Mouse (Mus musculus): ENCODE measurements around the gene Sh3gl1. TPM values are rescaled to one million over a fixed set of nuclear protein-coding genes. Genes with fewer than 3 reads are reported as not detected.
"Not testable (repeated sequence)": the region's sequence is repeated elsewhere in the genome, so short reads cannot be mapped to it uniquely, and the experiment has no call there.

The Sh3gl1 gene
- 100 to 1,000 TPM in 1 of 2 experiments, 10 to 100 TPM in 1; 84.9 to 114 TPM for polyA plus RNA-seq (2017; shearing (Covaris generic))

DNA sequence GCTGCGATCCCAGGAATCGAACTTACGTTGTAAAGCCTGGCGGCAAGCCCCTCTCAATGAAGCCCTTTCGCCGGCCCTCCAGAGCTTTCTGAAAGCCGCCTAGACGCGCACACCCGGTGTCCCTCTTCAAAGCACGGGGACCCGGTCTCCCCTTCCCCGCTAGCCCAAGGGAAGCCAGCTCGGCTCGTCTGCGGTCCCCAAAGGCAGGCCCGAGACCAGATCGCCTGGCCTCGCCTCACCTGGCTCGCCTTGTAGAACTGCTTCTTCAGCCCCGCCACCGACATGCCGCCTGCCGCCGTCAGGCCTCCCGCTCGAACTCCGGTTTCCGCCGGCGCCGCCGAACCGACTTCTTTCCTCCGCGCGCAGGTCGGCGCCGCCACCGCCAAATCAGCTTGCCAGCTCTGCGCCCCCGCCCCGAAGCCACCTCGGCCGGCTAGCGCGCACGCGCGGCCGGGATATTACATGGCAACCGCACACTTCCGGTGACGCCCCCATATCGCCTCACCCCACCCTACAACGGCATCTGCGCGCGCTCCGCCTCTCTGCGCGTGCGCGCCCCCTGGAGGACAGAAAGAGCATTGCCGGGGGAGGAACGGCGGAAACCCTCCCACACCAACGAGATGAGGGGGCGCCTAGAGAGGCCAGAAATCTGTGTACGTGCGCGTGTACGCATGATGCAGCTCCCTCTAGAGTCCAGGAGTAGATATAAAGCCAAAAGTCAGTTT, at the start of gene Sh3gl1:
Sh3gl1 (minus strand) TSS at position 460 of the 725 bp plus-strand sequence.
- peak; percentile 68 for ATAC-seq

GRCm38 (mm10) chr17:56080781-56081585, 44.5 kb upstream of the Sh3gl1 start:
- ATAC-seq = no peak

DNA sequence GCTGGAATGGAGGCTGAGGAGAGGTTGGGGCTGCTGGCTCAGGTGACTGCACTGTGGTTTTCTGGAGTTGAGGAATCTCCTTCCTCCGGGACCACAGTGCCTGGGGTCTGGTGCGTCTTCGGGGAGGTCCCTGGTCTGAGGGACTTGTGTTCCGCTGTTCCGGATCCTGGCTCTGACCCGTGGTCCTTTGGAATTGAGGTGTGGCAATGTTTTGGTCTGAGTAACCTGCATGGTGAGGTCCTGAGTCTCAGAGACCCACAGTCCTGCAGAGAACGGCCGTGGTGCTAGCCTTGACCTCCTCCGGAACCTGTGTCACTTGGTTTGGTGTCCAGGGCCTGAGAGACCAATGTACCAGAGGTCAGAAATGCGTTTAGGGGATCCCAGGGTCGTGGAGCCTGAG, 43.5 kb upstream of the Sh3gl1 start:
- ATAC-seq = no peak

DNA sequence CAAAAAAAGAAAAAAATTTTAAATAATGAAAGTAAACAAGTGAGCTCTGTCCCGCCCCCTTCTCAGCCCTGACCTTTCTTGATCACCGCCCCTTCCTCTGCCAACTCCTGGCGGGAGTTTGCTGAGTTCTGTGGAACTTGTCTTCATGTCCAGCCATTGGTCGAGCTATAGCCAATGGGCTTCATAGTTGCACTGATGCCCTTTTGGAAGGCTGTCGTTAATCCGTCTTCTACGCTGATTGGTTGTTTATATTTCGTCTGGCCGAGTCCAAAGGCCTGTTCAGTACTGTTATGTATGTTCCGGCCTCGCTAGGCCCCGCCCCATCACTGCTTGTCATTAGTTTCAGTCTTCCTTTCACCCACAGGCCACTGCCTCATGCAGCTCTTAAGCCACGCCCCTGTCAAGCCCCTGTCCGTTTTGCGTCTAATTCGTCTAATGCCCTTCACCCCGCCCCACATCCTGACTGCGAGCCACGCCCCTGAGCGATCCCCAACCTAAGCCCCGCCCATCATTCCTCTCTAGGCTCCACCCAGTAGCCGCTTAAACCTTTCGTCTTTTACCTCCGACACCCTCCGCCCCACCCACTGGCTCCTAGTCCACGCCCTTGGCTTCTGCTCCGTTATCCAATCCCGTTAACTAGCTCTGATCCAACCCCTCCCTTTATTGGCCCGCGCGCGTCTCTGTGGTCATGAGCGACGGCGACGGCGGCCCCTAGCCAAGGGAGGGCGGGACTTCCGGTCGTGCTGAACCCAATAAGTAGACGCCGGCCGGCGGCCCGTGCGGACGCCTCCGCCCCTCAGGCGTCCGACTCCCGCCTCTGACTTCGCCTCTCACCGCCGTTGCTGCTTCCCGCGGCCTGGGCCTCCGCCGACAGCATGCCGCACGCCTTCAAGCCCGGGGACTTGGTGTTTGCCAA, 42.7 kb upstream of the Sh3gl1 start, which contains the start of gene Hdgfl2:
Hdgfl2 (plus strand) TSS at position 755 of the 916 bp plus-strand sequence.
- ATAC-seq = peak; percentile 76

DNA sequence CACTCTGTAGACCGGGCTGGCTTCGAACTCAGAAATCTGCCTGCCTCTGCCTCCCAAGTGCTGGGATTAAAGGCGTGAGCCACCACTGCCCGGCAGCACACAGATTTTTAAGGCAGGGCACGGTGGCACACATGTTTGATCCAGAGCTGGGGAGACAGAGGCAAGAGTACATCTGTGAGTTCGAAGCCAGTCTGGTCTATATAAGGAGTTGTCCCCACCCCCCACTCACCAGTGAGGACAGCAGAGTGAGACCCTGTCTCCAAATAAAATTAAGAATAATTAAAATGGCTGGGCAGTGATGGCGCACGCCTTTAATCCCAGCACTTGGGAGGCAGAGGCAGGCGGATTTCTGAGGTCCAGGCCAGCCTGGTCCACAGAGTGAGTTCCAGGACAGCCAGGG, 41.9 kb upstream of the Sh3gl1 start:
- ATAC-seq = not testable (repeated sequence)

DNA sequence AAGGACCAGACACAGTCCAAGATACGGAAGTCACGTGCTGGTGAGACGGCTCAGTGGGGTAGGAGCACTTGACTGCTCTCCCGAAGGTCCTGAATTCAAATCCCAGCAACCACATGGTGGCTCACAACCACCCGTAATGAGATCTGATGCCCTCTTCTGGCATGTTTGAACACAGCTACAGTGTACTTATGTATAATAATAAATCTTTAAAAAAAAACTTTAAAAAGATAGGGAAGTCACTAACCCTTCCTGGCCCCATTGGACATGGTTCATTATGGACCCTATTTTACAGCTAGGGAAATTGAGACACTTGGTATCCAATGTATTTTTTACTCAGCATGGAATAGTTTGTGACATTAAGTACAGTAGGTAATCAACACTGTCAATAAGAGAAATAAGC, 41.1 kb upstream of the Sh3gl1 start:
- ATAC-seq = no peak

- peak; percentile 49 for ATAC-seq
Measured at GRCm38 (mm10) chr17:56074827-56075208, 38.4 kb upstream of the Sh3gl1 start, which contains the start of gene Ubxn6. Gene Ubxn6 (minus strand): TSS chr17:56075028.

DNA sequence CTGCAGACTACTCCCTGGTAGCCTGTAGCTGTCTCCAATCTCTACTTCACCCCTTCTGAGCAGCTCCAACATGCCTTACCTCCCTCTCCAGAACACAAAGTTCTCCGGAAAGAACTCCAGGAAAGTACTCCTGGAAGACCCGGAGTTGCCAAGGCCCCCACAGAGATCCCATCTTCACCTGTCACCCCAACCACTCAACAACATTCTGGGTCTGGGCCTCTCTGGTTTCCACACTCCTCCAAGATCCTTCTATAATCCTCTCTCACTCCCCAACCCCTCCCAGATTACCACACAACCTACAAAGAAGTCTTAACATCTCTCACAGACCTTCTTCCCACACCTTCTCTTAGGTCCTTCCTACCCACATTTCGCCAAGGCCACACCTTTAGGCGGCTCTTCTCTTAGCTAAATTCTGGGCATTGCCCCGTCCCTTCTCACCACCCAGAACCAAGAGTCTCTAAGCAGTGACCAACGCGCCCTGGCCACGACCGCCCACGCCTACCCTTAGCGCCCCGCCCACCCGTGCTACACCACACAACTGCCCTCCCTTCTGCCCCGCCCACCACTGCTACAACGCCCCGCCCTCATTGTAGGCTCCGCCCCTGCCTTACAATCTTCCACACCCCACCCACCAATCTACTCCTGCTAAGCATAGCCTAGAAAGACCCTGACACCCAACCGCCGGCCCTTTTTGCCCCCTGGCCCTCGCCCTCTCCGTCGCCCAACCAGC, 37.8 kb upstream of the Sh3gl1 start:
- no peak for ATAC-seq

DNA sequence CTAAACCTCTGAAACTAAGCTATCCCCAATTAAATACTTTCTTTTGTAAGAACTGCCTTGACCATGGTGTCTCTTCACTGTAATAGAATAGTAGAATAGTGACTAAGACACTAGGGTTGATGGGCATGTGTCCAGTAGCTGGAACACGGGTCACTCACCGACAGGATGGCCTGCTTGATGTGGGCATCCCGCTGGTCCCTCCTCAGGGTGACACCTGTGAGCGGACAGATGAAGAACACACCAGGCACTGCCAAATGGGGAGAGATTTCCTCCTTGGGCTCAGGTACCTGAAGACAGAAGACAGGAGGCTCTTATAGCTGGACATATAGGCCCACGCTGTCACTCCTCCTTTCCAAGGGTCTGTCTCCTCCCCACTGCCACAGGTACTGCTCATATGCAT, 35.8 kb upstream of the Sh3gl1 start:
- no peak for ATAC-seq

DNA sequence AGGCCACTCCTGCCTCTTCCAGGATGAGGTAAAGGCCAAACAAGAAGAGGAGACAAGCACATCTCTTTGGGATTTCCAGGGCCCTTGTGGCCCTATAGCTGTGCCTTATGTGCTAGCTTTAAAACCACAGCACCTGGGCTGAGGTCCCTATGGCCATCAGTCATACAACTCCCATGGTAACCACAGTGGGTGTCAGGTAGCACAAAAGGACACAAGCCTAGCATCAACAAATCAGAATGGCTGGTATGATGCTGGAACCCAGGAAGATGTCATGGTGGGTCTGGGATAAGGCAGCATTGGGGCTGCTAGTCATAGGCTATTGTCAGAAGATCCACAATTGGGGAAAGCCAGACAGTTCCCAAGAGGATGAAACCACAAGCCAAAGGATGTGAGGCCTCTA, 34.7 kb upstream of the Sh3gl1 start:
- ATAC-seq = no peak

DNA sequence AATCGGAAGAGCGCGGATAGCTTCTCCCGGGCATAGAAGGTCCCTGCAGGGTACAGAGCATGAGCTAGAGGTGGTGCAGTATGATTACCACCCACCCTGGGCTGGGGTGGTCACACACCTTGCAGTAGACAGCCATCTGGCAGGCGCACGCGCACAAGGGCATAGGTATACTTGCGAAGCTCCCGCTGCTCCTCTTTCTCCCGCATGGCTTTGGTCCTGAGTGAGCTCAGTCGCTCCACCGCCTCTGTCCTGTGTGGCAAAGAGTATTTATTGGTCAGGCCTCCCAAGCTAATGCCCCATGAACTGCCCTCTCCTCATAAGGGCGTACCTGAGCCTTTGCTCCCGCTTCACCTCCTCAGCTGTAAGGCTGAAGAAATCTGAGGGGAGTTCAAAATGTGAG, 32.6 kb upstream of the Sh3gl1 start:
- ATAC-seq = no peak

DNA sequence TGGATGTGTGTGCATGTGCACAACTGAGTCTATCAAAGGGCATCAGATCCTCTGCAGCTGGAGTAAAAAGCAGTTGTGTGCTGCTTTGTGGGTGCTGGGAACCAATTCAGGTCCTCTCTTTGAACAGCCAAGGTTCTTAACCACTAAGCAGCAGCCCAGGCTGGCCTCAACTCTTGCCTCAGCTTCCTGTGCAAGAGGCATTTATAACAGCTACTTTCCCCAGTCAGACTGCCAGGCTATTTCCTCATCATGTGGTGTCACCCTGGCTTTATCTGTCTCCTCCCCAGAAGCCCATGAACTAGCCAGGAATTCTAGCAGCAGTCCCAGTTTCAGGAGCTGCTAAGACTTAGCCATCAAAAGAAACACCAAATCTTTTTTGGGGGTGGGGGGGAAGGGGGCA, 30.0 kb upstream of the Sh3gl1 start:
- ATAC-seq = no peak

DNA sequence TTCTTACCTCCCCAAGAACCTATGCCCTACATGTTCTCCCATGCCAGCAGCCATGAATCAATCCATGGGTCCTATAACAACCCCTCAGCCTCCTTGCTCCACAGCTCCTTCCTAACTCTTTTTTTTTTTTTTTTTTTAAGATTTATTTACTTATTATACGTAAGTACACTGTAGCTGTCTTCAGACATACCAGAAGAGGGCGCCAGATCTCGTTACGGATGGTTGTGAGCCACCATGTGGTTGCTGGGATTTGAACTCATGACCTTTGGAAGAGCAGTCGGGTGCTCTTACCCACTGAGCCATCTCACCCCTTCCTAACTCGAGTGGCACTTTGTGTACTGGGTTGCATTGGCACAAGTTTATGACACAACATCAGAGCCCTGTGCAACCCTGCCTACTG, 29.3 kb upstream of the Sh3gl1 start:
- not testable (repeated sequence) for ATAC-seq

DNA sequence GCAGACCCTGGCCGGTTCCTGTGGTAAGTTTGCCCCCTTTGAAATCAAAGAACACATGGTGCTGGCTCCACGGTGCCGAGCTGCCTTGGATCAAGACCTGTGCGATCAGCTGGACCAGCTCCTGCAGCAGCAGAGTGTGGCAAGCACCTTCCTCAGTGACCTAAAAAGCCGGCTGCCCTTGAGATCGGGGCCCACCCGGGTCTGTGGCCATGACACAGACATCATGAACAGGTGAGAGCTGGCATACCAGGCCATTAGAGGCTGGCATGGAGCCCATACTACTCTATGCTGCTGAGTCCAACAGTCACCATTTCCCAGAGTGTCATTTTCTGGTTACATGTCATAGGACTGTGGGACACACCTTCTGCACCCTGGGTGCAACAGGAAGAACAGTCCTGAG, 25.6 kb upstream of the Sh3gl1 start:
- no peak for ATAC-seq

DNA sequence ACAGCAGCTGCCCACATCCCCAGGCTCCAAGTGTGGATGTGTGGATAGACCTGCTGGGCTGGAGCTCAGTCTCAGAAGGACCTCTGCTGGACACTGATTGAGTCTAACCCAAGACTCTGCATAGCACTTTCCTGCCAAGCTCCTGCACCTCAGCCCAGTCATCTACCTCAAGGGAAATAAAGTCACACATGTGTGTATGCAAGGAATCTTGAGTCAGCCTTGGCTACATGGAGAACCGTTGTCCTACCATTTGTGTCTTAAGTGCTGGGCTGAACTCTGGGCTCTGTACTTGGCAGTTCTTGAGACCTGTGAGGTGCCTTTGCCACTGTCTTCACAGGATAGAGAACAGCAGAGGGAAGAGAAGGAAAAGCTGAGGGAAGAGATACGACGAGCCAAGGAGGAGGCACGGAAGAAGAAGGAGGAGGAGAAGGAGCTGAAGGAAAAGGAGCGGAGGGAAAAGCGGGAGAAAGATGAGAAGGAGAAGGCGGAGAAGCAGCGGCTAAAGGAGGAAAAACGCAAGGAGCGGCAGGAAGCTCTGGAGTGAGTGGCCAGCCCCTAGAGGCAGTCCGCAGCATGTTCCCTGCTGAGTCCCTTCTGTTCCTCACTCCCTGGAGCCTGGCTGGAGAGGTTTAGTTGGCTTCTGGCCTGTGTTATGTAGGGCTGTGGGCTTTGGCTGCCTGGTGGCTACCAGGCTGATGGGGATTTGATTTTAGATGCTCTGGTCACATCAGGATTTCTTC, 21.1 kb upstream of the Sh3gl1 start:
- ATAC-seq = no peak

DNA sequence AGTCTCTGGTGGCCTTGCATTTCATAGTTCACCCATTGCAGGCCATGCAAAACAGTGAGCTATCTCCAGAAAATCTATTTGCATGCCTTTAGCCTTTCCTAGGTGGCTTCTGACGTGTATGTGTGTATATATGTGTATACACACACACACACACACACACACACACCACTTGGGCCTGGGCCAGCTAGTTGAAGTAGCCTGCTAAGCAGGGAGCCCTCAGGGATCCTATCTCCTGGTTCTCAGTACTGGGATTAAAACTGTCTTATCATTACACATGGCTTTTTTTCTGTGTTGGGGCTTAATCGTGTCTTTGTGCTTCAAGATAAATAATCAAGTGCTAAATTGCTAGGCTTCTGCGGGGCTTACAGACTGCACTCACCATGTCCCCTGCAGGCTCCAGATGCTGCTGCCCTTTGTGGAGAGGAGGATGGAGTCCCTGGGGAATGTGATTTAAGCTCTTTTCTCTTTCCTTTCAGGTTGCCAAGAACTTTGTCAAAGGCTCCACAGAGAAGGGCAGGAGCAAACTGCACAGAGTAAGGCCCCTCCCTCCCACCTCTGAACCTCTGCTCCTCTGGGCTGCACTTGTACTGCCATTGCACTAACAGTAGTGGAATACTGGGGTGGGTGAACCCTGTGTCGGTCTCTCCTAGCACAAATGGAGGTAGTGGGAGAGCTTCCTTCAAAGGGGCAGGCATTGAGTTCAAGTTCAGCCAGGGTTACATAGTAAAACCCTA, 19.7 kb upstream of the Sh3gl1 start:
- ATAC-seq = no peak

GRCm38 (mm10) chr17:56054938-56055337, 18.5 kb upstream of the Sh3gl1 start:
- ATAC-seq = no peak

- ATAC-seq = no peak
Measured at GRCm38 (mm10) chr17:56051369-56051768, 14.9 kb upstream of the Sh3gl1 start.

DNA sequence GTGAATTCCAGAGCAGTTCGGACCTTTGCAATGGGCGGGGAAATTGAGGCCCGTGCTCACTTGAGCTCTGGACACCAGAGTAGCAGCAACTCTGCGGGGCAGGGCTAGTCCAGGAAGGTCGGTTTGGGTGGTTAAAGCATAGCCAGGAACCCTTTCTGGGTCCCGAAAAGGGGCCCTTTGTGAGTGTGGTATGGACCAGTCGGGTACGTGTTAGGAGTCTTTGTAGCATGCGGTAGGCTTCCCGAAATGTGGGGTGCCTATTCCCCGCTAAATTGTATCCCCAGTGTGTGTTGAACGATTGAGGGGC, 4.4 kb upstream of the Sh3gl1 start:
- no peak for ATAC-seq

GRCm38 (mm10) chr17:56040030-56040856, 3.8 kb upstream of the Sh3gl1 start, which contains the start of gene Chaf1a:
Gene Chaf1a (plus strand): TSS chr17:56040439.
- ATAC-seq = peak; percentile 74

Data from activated CD4-positive, CD25-positive, alpha-beta regulatory T cell, adult 4 months (primary cell).